Mouse (Mus musculus) MEL (cell line): ENCODE measurements around the gene Macrod2. TPM values are rescaled to one million over a fixed set of nuclear protein-coding genes. Genes with fewer than 3 reads are reported as not detected.

ENCODE experiments used
- DNase-seq: peaks from one replicate; pipeline ENCODE4 v3.0.0; 2011; ENCODE audit warnings: low read depth, low spot score
- H3K27ac ChIP-seq: 2 replicates; pipeline ENCODE4 v1.5.1; 2012; ENCODE audit warnings: low read depth, mild to moderate bottlenecking, control low read depth, low read length, moderate library complexity; ENCODE audit not compliant: control insufficient read depth
- H3K27me3 ChIP-seq, 2 experiments: fragments of 150-350 bp in 1 of 2; sonication (generic) in 1 of 2; 2 replicates each; pipeline ENCODE4 v1.6.1; 2012; ENCODE audit warnings: low read length in 2 of 2, mild to moderate bottlenecking in 2 of 2, improper control_type of control experiment in 1 of 2, moderate library complexity in 1 of 2; ENCODE audit not compliant: insufficient read depth in 2 of 2, control insufficient read depth in 1 of 2
- H3K36me3 ChIP-seq, 2 experiments: 2 replicates each; pipeline ENCODE4 v1.6.1; 2012 to 2014; ENCODE audit warnings: low read length in 2 of 2, improper control_type of control experiment in 1 of 2, inconsistent platforms in 1 of 2, mild to moderate bottlenecking in 1 of 2; ENCODE audit not compliant: insufficient read depth in 2 of 2, control insufficient read depth in 1 of 2
- H3K4me1 ChIP-seq, 2 experiments: fragments of 150-350 bp in 1 of 2; sonication (generic) in 1 of 2; 2 replicates each; pipeline ENCODE4 v1.6.1; 2012; ENCODE audit warnings: low read length in 2 of 2, improper control_type of control experiment in 1 of 2, mild to moderate bottlenecking in 1 of 2; ENCODE audit not compliant: insufficient read depth in 2 of 2, control insufficient read depth in 1 of 2
- H3K4me3 ChIP-seq, 2 experiments: fragments of 150-350 bp in 1 of 2; sonication (generic) in 1 of 2; 2 replicates each; pipeline ENCODE4 v1.5.1; 2012; ENCODE audit warnings: low read depth in 2 of 2, low read length in 2 of 2, mild to moderate bottlenecking in 2 of 2, moderate library complexity in 2 of 2, control low read depth in 1 of 2, improper control_type of control experiment in 1 of 2; ENCODE audit not compliant: control insufficient read depth in 1 of 2, insufficient read depth in 1 of 2
- H3K79me2 ChIP-seq: 2 replicates; pipeline ENCODE4 v1.6.1; 2012; ENCODE audit warnings: mild to moderate bottlenecking, low read length, moderate library complexity; ENCODE audit not compliant: control insufficient read depth, poor library complexity, insufficient read depth
- H3K9ac ChIP-seq: 2 replicates; pipeline ENCODE4 v1.6.1; 2012; ENCODE audit warnings: low read depth, mild to moderate bottlenecking, control low read depth, low read length, moderate library complexity; ENCODE audit not compliant: control insufficient read depth, poor library complexity, severe bottlenecking
- H3K9me3 ChIP-seq: fragments of 150-350 bp; sonication (generic); replicated peaks from 2 replicates; pipeline ENCODE4 v1.6.1; 2012; ENCODE audit warnings: mild to moderate bottlenecking, low read length, improper control_type of control experiment, moderate library complexity; ENCODE audit not compliant: insufficient read depth
- CHD2 ChIP-seq: IDR thresholded peaks from 2 replicates; pipeline ENCODE4 v1.6.1; 2011; ENCODE audit warnings: low read length, improper control_type of control experiment
- E2F4 ChIP-seq: IDR thresholded peaks from 2 replicates; pipeline ENCODE4 v1.6.1; 2011; ENCODE audit warnings: low read depth, low read length, improper control_type of control experiment, borderline replicate concordance
- ELF1 ChIP-seq: IDR thresholded peaks from 2 replicates; pipeline ENCODE4 v1.6.1; 2014; ENCODE audit warnings: low read depth, mild to moderate bottlenecking, inconsistent platforms, low read length, improper control_type of control experiment, moderate library complexity
- EP300 ChIP-seq, 2 experiments: IDR thresholded peaks; 2 replicates each; pipeline ENCODE4 v1.6.1; 2011; ENCODE audit warnings: improper control_type of control experiment in 2 of 2, low read length in 2 of 2, low read depth in 1 of 2, mild to moderate bottlenecking in 1 of 2
- GABPA ChIP-seq: IDR thresholded peaks from 2 replicates; pipeline ENCODE4 v1.6.1; 2012; ENCODE audit warnings: low read depth, mild to moderate bottlenecking, inconsistent platforms, low read length, improper control_type of control experiment, moderate library complexity
- GATA1 ChIP-seq: IDR thresholded peaks from 2 replicates; pipeline ENCODE4 v1.6.1; 2011; ENCODE audit warnings: low read depth, low read length, improper control_type of control experiment
- HCFC1 ChIP-seq: IDR thresholded peaks from 2 replicates; pipeline ENCODE4 v1.6.1; 2012; ENCODE audit warnings: low read depth, mild to moderate bottlenecking, inconsistent platforms, low read length, improper control_type of control experiment, moderate library complexity
- JUND ChIP-seq: IDR thresholded peaks from 2 replicates; pipeline ENCODE4 v1.6.1; 2011; ENCODE audit warnings: low read depth, mild to moderate bottlenecking, improper control_type of control experiment, low read length
- MAFK ChIP-seq: IDR thresholded peaks from 2 replicates; pipeline ENCODE4 v1.6.1; 2011; ENCODE audit warnings: low read depth, mild to moderate bottlenecking, low read length, improper control_type of control experiment, borderline replicate concordance
- MAZ ChIP-seq: IDR thresholded peaks from 2 replicates; pipeline ENCODE4 v1.6.1; 2012; ENCODE audit warnings: low read depth, mild to moderate bottlenecking, inconsistent platforms, low read length, improper control_type of control experiment
- MEF2A ChIP-seq: IDR thresholded peaks from 2 replicates; pipeline ENCODE4 v1.6.1; 2014; ENCODE audit warnings: low read depth, mild to moderate bottlenecking, inconsistent platforms, low read length, improper control_type of control experiment; ENCODE audit not compliant: poor library complexity, insufficient replicate concordance, severe bottlenecking; ENCODE audit errors: extremely low read depth
- MYC ChIP-seq: IDR thresholded peaks from 2 replicates; pipeline ENCODE4 v1.6.1; 2011; ENCODE audit warnings: low read depth, mild to moderate bottlenecking, low read length, improper control_type of control experiment, moderate library complexity
- NELFE ChIP-seq: IDR thresholded peaks from 2 replicates; pipeline ENCODE4 v1.6.1; 2011; ENCODE audit warnings: low read depth, low read length, improper control_type of control experiment
- NRF1 ChIP-seq: IDR thresholded peaks from 2 replicates; pipeline ENCODE4 v1.6.1; 2014; ENCODE audit warnings: low read depth, mild to moderate bottlenecking, inconsistent platforms, low read length, improper control_type of control experiment, moderate library complexity; ENCODE audit not compliant: poor library complexity, insufficient read depth, severe bottlenecking
- POLR2A ChIP-seq, 2 experiments: IDR thresholded peaks; 2 replicates each; pipeline ENCODE4 v1.6.1; 2011 to 2012; ENCODE audit warnings: low read length in 2 of 2, mild to moderate bottlenecking in 2 of 2, control low read depth in 1 of 2, improper control_type of control experiment in 1 of 2, low read depth in 1 of 2, moderate library complexity in 1 of 2; ENCODE audit not compliant: control insufficient read depth in 1 of 2, insufficient read depth in 1 of 2, poor library complexity in 1 of 2
- POLR2AphosphoS2 ChIP-seq: IDR thresholded peaks from 2 replicates; pipeline ENCODE4 v1.6.1; 2011; ENCODE audit warnings: low read length, improper control_type of control experiment
- RAD21 ChIP-seq: IDR thresholded peaks from 2 replicates; pipeline ENCODE4 v1.6.1; 2011; ENCODE audit warnings: mild to moderate bottlenecking, low read depth, low read length, improper control_type of control experiment
- RCOR1 ChIP-seq: IDR thresholded peaks from 2 replicates; pipeline ENCODE4 v1.6.1; 2012; ENCODE audit warnings: low read depth, mild to moderate bottlenecking, inconsistent platforms, low read length, improper control_type of control experiment
- SIN3A ChIP-seq: IDR thresholded peaks from 2 replicates; pipeline ENCODE4 v1.6.1; 2012; ENCODE audit warnings: low read length, improper control_type of control experiment, inconsistent platforms
- TCF12 ChIP-seq: IDR thresholded peaks from 2 replicates; pipeline ENCODE4 v1.6.1; 2014; ENCODE audit warnings: low read depth, mild to moderate bottlenecking, inconsistent platforms, low read length, improper control_type of control experiment, moderate library complexity
- UBTF ChIP-seq: IDR thresholded peaks from 2 replicates; pipeline ENCODE4 v1.6.1; 2012; ENCODE audit warnings: low read depth, mild to moderate bottlenecking, inconsistent platforms, low read length, improper control_type of control experiment, moderate library complexity, borderline replicate concordance; ENCODE audit not compliant: insufficient read depth
- USF2 ChIP-seq, 2 experiments: IDR thresholded peaks; 2 replicates each; pipeline ENCODE4 v1.6.1; 2011 to 2012; ENCODE audit warnings: improper control_type of control experiment in 2 of 2, low read length in 2 of 2, borderline replicate concordance in 1 of 2, inconsistent platforms in 1 of 2, low read depth in 1 of 2, mild to moderate bottlenecking in 1 of 2; ENCODE audit not compliant: insufficient read depth in 1 of 2
- ZC3H11A ChIP-seq: IDR thresholded peaks from 2 replicates; pipeline ENCODE4 v1.6.1; 2012; ENCODE audit warnings: low read depth, mild to moderate bottlenecking, inconsistent platforms, low read length, improper control_type of control experiment
- ZKSCAN1 ChIP-seq: IDR thresholded peaks from 2 replicates; pipeline ENCODE4 v1.6.1; 2012; ENCODE audit warnings: low read depth, mild to moderate bottlenecking, inconsistent platforms, low read length, improper control_type of control experiment, moderate library complexity
- ZMIZ1 ChIP-seq: IDR thresholded peaks from 2 replicates; pipeline ENCODE4 v1.6.1; 2012; ENCODE audit warnings: low read depth, mild to moderate bottlenecking, inconsistent platforms, low read length, improper control_type of control experiment, moderate library complexity
- ZNF384 ChIP-seq: IDR thresholded peaks from 2 replicates; pipeline ENCODE4 v1.6.1; 2012; ENCODE audit warnings: low read depth, mild to moderate bottlenecking, inconsistent platforms, low read length, improper control_type of control experiment
- polyA plus RNA-seq, 2 experiments: library from polyadenylated mRNA; stranded (reverse) in 1 of 2; unstranded in 1 of 2; fragments of >175 nt in 1 of 2; fragments of >200 nt in 1 of 2; gene quantifications; 2 replicates each; pipeline versions ENCODE4 v1.2.1 to v1.2.4; 2012; ENCODE audit warnings: low replicate concordance in 2 of 2, low read depth in 1 of 2; ENCODE audit not compliant: insufficient read length in 2 of 2, insufficient read depth in 1 of 2, missing spikeins in 1 of 2
- total RNA-seq: library from RNA; depleted of rRNA; stranded (reverse); fragments of 300-350 nt; gene quantifications from 2 replicates; pipeline ENCODE4 v1.2.3, GENCODE M21; 2012

Gene Macrod2
- total and polyA plus RNA-seq, 3 experiments = not detected

GRCm38 (mm10) chr2:141419806-141420205 is 1024.7 kb downstream of the Macrod2 start:
- no peak for TF ChIP-seq POLR2AphosphoS2
- TF ChIP-seq RAD21 = no peak
- no peak for TF ChIP-seq MAFK
- TF ChIP-seq ZNF384 = no peak
- no peak for TF ChIP-seq GATA1
- TF ChIP-seq ZKSCAN1 = no peak
- no peak for TF ChIP-seq ZMIZ1
- no peak for TF ChIP-seq MYC
- TF ChIP-seq NELFE = no peak
- no peak for TF ChIP-seq CHD2
- Histone ChIP-seq H3K27ac (no peak overlapping the region), H3K27me3 (no peaks in the 10 kb centered on the region), H3K79me2 (no peaks in the 10 kb centered on the region), H3K4me3 (no peak overlapping the region), H3K4me1 (no peaks in the 10 kb centered on the region), H3K9ac (no peak overlapping the region), H3K9me3 (no peaks in the 10 kb centered on the region), H3K36me3 (no peaks in the 10 kb centered on the region)
- no peak for DNase-seq

GRCm38 (mm10) chr2:141434084-141434483 is 1039.0 kb downstream of the Macrod2 start:
- TF ChIP-seq SIN3A = no peak
- TF ChIP-seq RCOR1 = no peak
- TF ChIP-seq ZC3H11A = no peak
- no peak for TF ChIP-seq GABPA
- TF ChIP-seq TCF12 = no peak
- no peak for TF ChIP-seq MEF2A
- no peak for TF ChIP-seq UBTF
- TF ChIP-seq NRF1 = no peak
- TF ChIP-seq E2F4 = no peak
- no peak for TF ChIP-seq MYC
- no peak for TF ChIP-seq USF2 (IDR thresholded peaks at IDR 0.05; ENCODE audit: borderline replicate concordance in 1 of 2, insufficient read depth in 1 of 2, low read depth in 1 of 2, low read length in 2 of 2)
- no peak for TF ChIP-seq ELF1
- TF ChIP-seq POLR2A (IDR thresholded peaks at IDR 0.05; ENCODE audit: control insufficient read depth in 1 of 2, insufficient read depth in 1 of 2, low read depth in 1 of 2, low read length in 2 of 2, poor library complexity in 1 of 2) = no peak
- no peak for TF ChIP-seq MAZ
- TF ChIP-seq JUND = no peak
- no peak for TF ChIP-seq ZMIZ1
- no peak for TF ChIP-seq HCFC1
- no peak for TF ChIP-seq EP300 (IDR thresholded peaks at IDR 0.05; ENCODE audit: low read depth in 1 of 2, low read length in 2 of 2)
- H3K79me2 ChIP-seq = no peaks in the 10 kb centered on the region
- no peak for DNase-seq

More at GRCm38 (mm10) chr2:141434084-141434483, 1039.0 kb downstream of the Macrod2 start:
- Histone ChIP-seq H3K9me3 (no peaks in the 10 kb centered on the region), H3K4me3 (no peak overlapping the region), H3K9ac (no peak overlapping the region), H3K27me3 (no peaks in the 10 kb centered on the region), H3K36me3 (no peaks in the 10 kb centered on the region), H3K4me1 (no peaks in the 10 kb centered on the region), H3K27ac (no peak overlapping the region)
